Mouse (Mus musculus): ENCODE results near the gene Vmn1r77. TPM values are rescaled to one million over a fixed set of nuclear protein-coding genes. Genes with fewer than 3 reads are reported as not detected.
"Not testable (repeated sequence)": the region's sequence is repeated elsewhere in the genome, so short reads cannot be mapped to it uniquely, and the experiment has no call there.

The Vmn1r77 gene
- total RNA-seq (2021): under 1 TPM in 1 of 2 experiments, not detected in 1; 0.03 TPM

DNA sequence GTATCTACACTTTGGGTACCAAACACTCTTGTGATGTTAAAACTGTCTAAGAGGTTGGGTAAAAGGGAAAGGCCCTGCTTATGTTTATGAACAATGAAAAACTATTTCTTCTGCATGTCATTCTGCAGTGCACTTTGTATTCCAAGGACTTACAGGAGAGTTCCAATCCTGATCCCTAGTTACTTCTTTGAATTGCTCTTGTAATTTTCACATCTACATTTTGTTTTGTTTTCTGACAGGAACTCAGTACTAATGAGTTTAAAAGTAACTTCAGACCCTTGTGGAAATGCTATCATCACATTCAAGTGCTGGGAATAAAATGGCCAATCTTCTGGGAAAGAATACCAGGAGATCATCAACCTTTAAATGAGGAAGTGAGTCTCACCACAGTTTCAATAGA is at the start of gene Vmn1r77:
Gene Vmn1r77, plus strand, starts transcription at position 301 of the 400 bp plus-strand sequence.
- intact Hi-C loops (cut with DNase I); DNase-seq (ENCODE audit: low spot score): not testable (repeated sequence)

DNA sequence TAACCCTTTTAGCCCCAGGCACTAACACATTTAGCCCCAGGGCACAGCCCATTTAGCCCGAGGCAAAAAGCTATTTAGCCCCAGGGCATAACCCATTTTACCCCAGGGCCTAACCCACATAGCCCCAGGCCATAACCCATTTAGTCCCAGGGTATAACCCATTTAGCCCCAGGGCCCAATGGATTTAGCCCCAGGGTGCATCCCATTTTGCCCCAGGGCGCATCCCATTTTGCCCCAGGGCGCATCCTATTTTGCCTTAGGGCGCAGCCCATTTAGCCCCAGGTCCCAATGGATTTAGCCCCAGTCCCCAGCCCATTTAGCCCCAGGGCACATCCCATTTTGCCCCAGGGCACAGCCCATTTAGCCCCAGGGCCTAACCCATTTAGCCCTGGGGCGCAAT is 25.1 kb upstream of the Vmn1r77 start:
- intact Hi-C loops (cut with DNase I); DNase-seq (ENCODE audit: low spot score): not testable (repeated sequence)

DNA sequence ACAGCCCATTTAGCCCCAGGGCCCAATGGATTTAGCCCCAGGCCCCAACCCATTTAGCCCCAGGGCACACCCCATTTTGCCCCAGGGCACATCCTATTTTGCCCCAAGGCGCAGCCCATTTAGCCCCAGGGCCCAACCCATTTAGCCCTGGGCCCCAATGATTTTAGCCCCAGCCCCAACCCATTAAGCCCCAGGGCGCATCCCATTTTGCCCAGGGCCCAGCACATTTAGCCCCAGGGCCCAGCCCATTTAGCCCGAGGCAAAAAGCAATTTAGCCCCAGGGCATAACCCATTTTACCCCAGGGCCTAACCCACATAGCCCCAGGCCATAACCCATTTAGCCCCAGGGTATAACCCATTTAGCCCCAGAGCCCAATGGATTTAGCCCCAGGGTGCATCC is 24.2 kb upstream of the Vmn1r77 start:
- intact Hi-C loops (cut with DNase I); DNase-seq (ENCODE audit: low spot score): not testable (repeated sequence)

DNA sequence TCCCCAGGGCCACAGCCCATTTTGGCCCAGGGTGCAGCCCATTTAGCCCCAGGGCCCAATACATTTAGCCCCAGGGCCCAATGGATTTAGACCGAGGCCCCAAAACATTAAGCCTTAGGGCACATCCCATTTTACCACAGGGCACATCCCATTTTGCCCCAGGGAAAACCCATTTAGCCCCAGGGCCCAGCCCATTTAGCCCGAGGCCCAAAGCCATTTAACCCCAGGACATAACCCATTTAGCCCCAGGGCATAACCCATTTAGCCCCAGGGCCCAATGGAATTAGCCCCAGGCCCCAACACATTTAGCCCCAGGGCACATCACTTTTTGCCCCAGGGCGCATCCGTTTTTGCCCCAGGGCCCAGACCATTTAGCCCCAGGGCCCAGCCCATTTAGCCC is 23.4 kb upstream of the Vmn1r77 start:
- no peak for DNase-seq (ENCODE audit: low spot score)
- intact Hi-C loops (cut with DNase I): no loop called here

DNA sequence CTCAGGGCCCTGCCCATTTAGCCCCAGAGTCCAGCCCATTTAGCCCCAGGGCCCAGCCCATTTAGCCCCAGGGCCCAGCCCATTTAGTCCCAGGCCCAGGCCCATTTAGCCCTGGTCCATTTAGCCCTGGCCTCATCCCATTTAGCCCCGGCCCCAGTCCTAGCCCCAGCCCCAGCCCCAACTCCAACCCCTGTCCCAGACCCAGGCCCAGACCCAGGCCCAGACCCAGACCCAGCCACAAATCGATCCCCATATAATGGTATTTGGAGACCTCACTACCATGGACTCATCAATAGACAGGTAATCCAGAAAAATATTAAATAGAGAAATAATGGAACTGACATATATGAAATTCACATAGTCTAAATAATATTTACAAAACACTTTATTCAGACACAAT is 18.7 kb upstream of the Vmn1r77 start:
- not testable (repeated sequence) for DNase-seq (ENCODE audit: low spot score)

DNA sequence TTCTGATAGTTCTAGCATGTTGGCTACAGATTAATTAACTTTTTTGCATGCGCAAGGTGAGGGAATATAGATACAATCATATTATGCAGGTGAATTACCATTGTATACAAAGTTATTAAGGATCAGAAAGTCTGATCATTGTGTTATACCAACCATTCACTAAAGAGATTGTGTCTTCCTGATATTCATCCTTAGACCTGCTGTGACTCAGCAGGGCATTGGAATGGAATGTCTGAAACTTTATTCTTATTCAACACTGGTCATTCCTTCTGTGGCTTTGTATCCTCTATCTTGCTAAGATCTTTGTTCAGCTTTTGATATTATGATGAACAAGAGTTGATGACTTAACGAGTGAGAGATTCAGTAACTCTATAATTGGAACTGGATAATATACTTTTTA is 4.1 kb downstream of the Vmn1r77 start:
- DNase-seq (ENCODE audit: low spot score): no peak
- intact Hi-C loops (cut with DNase I): no loop called here

More for the DNA sequence above, 18.7 kb upstream of the Vmn1r77 start:
- intact Hi-C loops (cut with DNase I): not testable (repeated sequence)

Other genes starting within 250 kb of the Vmn1r77 start
- not detected for gene Vmn1r74, start 202.8 kb upstream of the Vmn1r77 start, total RNA-seq (2021)
- not detected for gene Vmn1r75, start 162.1 kb upstream of the Vmn1r77 start, total RNA-seq (2021)
- gene Vmn1r76, start 98.5 kb upstream of the Vmn1r77 start, total RNA-seq (2021): not detected
- gene Vmn1r78, start 113.5 kb downstream of the Vmn1r77 start, total RNA-seq (2021): not detected
- not detected for gene Vmn1r79, start 134.5 kb downstream of the Vmn1r77 start, total RNA-seq (2021)
- not detected for gene Vmn1r80, start 152.5 kb downstream of the Vmn1r77 start, total RNA-seq (2021)
- not detected for gene Vmn1r81, start 231.5 kb downstream of the Vmn1r77 start, total RNA-seq (2021)